Mouse (Mus musculus): ENCODE data around the gene Rap1gap2. TPM values are rescaled to one million over a fixed set of nuclear protein-coding genes. Genes with fewer than 3 reads are reported as not detected.

Gene Rap1gap2
- polyA plus RNA-seq, 1 experiment from 2014 or later = 2.1 TPM

DNA sequence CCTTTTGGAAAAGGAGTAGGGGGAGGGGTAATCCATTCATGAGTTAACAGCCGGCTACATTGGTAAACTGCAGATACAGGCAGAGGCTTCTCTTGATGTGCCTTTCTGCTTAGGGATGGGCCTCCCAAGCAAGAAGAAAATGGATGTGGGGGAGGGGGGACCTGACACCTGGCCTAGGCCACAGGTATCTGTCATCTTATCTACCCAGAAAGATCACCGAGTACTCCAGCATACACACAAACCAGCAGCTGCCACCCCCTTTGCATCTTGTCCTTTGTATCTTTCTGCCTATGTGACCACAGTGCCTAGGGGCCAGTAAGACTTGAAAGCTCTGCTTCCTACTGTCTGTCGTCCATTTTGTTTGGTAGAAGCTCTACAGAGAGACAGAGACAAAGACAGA, 79.0 kb downstream of the Rap1gap2 start:
- no peaks in the 10 kb centered on the region for H3K36me3 ChIP-seq (ENCODE audit: control insufficient read depth, insufficient read depth, low read length)

DNA sequence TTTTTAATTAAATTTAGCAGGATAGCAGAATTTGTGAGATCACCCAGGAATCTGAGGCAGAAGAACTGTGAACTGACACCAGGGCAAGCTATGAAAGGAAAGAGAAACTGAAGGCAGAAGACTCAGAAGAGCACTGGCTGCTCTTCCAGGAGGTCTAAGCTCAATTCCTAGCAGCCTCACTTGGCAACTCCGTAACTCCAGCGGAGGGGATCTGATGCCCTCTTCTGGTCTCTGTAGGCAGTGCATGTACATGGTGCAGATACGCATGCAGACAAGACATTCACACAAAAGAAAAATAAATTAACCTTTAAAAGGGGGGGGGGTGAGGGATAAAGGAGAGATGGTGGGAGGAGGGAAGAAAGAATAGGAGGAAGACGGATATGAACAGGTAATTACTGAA, 80.9 kb downstream of the Rap1gap2 start:
- H3K27ac ChIP-seq (ENCODE audit: low read depth, low read length) = no peak overlapping the region
- no peak overlapping the region for H3K4me2 ChIP-seq
- H3K4me3 ChIP-seq (ENCODE audit: low read depth, low read length) = no peak overlapping the region
- 61% methylated on average over 4 of the region's 4 CpGs for WGBS
- H3K9ac ChIP-seq (ENCODE audit: low read depth, low read length) = no peak overlapping the region
- H3K9me3 ChIP-seq (ENCODE audit: control insufficient read depth, low read length) = no peaks in the 10 kb centered on the region
- ATAC-seq (replicated peaks; ENCODE audit: low FRiP score) (no peak), DNase-seq (ENCODE audit: low spot score) (no peak)
- H3K36me3 ChIP-seq (ENCODE audit: control insufficient read depth, insufficient read depth, low read length) = no peaks in the 10 kb centered on the region
- H3K4me1 ChIP-seq (replicated peaks; ENCODE audit: control insufficient read depth, insufficient read depth, low read length) = peaks cover 7% of the 10 kb centered on the region
- H3K27me3 ChIP-seq (replicated peaks; ENCODE audit: control insufficient read depth, insufficient read depth, low read length) = peaks cover 6% of the 10 kb centered on the region

More for the DNA sequence above, 79.0 kb downstream of the Rap1gap2 start:
- Histone ChIP-seq H3K9ac (ENCODE audit: low read depth, low read length) (no peak overlapping the region), H3K4me3 (ENCODE audit: low read depth, low read length) (no peak overlapping the region), H3K27me3 (replicated peaks; ENCODE audit: control insufficient read depth, insufficient read depth, low read length) (0 out of 2 replicates have a peak, but pooled peaks cover 2% of the 10 kb centered on the region), H3K9me3 (ENCODE audit: control insufficient read depth, low read length) (no peaks in the 10 kb centered on the region), H3K27ac (ENCODE audit: low read depth, low read length) (no peak overlapping the region), H3K4me1 (replicated peaks; ENCODE audit: control insufficient read depth, insufficient read depth, low read length) (peaks cover 8% of the 10 kb centered on the region), H3K4me2 (no peak overlapping the region)
- no peak for DNase-seq (ENCODE audit: low spot score)
- no peak for ATAC-seq (replicated peaks; ENCODE audit: low FRiP score)
- 41% methylated on average over 3 of the region's 3 CpGs for WGBS

DNA sequence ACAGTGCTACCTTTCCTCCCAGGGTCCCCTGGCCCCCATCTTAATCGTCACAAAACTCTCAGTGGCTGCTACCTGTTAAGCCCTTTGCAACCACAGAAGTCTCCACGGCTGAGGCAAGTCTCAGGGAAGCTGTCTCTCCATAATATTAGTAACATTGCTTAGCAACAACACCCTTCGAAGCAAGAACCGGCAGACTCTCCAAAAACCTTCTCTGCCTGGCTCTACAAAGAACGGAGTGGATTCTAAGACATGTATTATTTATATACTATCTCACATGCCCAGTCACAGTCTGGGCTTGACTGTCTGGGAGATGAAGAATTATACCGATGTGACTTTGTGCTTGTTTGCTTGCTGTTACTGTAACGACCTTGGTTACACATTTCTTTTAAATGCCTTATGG, 83.2 kb downstream of the Rap1gap2 start:
- Histone ChIP-seq H3K4me2 (no peak overlapping the region), H3K4me1 (replicated peaks; ENCODE audit: control insufficient read depth, insufficient read depth, low read length) (peaks cover 14% of the 10 kb centered on the region), H3K4me3 (ENCODE audit: low read depth, low read length) (no peak overlapping the region), H3K27ac (ENCODE audit: low read depth, low read length) (no peak overlapping the region), H3K36me3 (ENCODE audit: control insufficient read depth, insufficient read depth, low read length) (no peaks in the 10 kb centered on the region), H3K27me3 (replicated peaks; ENCODE audit: control insufficient read depth, insufficient read depth, low read length) (peaks cover 28% of the 10 kb centered on the region), H3K9me3 (ENCODE audit: control insufficient read depth, low read length) (no peaks in the 10 kb centered on the region), H3K9ac (ENCODE audit: low read depth, low read length) (no peak overlapping the region)
- ATAC-seq (replicated peaks; ENCODE audit: low FRiP score) (no peak), DNase-seq (ENCODE audit: low spot score) (no peak)
- WGBS = 67% methylated on average over 7 of the region's 7 CpGs

DNA sequence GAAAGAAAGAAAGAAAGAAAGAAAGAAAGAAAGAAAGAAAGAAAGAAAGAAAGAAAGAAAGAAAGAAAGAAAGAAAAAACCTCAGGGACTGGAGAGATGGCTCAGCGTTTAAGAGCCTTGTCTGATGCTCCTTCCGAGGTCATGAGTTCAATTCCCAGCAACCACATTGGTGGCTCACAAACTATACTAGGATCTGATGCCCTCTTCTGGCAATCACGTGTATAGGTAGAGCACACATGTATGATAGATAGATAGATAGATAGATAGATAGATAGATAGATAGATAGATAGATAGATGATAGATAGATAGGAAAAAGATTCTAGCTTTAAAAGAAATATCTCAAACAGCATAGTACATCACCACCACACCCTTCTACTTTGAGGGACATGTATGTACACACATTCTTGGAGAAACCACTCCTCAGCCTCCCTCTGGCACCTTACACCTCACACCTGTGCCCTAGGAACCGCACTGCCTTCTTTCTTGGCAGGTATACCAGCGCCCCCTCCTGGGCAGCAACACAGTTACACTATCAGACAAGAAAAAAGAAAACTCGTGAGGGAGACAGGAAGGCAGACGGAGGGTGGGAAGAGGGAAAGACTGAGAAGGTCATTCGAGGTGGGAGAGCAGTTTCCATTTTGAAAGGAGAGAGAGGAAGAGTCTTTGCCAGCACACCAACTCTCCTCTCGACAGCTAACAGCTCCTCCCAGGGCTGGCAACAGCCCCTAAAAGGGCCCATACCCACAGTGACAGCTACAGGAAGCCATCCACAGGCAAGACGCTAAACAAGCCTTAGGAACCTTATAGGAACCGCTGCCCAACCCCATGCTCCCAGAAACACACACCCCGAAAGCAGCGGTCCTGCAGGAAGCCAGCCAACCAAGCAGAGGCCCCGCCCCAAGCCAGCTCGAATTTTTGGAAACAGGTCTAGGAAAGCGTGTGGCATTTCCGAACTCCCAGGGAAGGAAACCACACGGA, 84.2 kb downstream of the Rap1gap2 start:
- Histone ChIP-seq H3K9ac (ENCODE audit: low read depth, low read length) (no peak overlapping the region), H3K36me3 (ENCODE audit: control insufficient read depth, insufficient read depth, low read length) (no peaks in the 10 kb centered on the region), H3K27ac (ENCODE audit: low read depth, low read length) (no peak overlapping the region), H3K27me3 (replicated peaks; ENCODE audit: control insufficient read depth, insufficient read depth, low read length) (peaks cover 39% of the 10 kb centered on the region), H3K9me3 (ENCODE audit: control insufficient read depth, low read length) (no peaks in the 10 kb centered on the region), H3K4me1 (replicated peaks; ENCODE audit: control insufficient read depth, insufficient read depth, low read length) (peaks cover 19% of the 10 kb centered on the region), H3K4me2 (peak overlapping the region; percentile 51), H3K4me3 (ENCODE audit: low read depth, low read length) (no peak overlapping the region)
- no peak for ATAC-seq (replicated peaks; ENCODE audit: low FRiP score)
- DNase-seq (ENCODE audit: low spot score) = no peak
- WGBS = 22% methylated on average over 18 of the region's 18 CpGs

DNA sequence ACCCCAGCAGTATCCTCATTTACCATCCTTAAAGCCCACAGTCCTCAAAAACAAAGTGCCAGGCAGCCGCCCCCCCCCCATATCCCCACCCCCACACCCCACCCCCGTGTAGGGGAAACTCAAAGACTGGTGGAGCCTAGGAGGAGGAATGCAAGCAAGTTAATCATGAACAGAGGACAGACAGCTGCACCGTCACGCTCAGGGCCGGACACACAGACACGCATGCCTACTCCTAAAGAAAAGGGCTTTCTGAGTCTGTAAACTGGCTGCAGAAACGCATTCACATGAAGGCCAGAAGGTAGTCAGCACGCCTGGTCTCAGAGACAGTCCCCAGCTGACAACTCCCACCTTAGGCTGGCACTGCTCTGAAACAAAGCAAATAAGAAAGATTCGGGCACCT, 85.1 kb downstream of the Rap1gap2 start:
- no peak for DNase-seq (ENCODE audit: low spot score)
- Histone ChIP-seq H3K27me3 (replicated peaks; ENCODE audit: control insufficient read depth, insufficient read depth, low read length) (peaks cover 47% of the 10 kb centered on the region), H3K9me3 (ENCODE audit: control insufficient read depth, low read length) (no peaks in the 10 kb centered on the region), H3K4me2 (no peak overlapping the region), H3K4me3 (ENCODE audit: low read depth, low read length) (no peak overlapping the region), H3K27ac (ENCODE audit: low read depth, low read length) (no peak overlapping the region), H3K9ac (ENCODE audit: low read depth, low read length) (no peak overlapping the region), H3K36me3 (ENCODE audit: control insufficient read depth, insufficient read depth, low read length) (no peaks in the 10 kb centered on the region), H3K4me1 (replicated peaks; ENCODE audit: control insufficient read depth, insufficient read depth, low read length) (peaks cover 19% of the 10 kb centered on the region)
- WGBS = 62% methylated on average over 9 of the region's 9 CpGs
- no peak for ATAC-seq (replicated peaks; ENCODE audit: low FRiP score)

DNA sequence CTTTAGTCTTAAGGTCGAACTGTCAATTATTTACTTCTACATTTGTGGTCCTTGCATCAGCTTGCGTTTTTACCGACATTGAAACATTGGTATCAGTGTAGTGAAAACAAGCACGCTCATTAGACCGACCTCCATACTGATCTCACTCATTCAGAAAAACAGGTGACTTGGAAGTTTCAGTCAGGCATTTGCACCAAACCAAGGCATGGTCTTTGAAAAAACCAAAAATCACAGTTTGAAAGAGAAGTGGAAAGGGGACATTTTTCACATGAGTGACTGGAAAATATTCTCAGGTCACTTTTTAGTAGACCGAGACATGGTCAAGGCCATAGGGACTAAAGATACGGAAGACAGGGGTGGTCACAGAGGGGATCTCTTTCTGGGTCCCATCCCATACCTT, 85.5 kb downstream of the Rap1gap2 start:
- H3K4me3 ChIP-seq (ENCODE audit: low read depth, low read length) = no peak overlapping the region
- peaks cover 51% of the 10 kb centered on the region for H3K27me3 ChIP-seq (replicated peaks; ENCODE audit: control insufficient read depth, insufficient read depth, low read length)
- no peak overlapping the region for H3K4me2 ChIP-seq
- H3K27ac ChIP-seq (ENCODE audit: low read depth, low read length) = no peak overlapping the region
- DNase-seq (ENCODE audit: low spot score) (no peak), ATAC-seq (replicated peaks; ENCODE audit: low FRiP score) (no peak)
- peaks cover 19% of the 10 kb centered on the region for H3K4me1 ChIP-seq (replicated peaks; ENCODE audit: control insufficient read depth, insufficient read depth, low read length)
- H3K9me3 ChIP-seq (ENCODE audit: control insufficient read depth, low read length) = no peaks in the 10 kb centered on the region
- WGBS = 77% methylated on average over 7 of the region's 7 CpGs
- no peak overlapping the region for H3K9ac ChIP-seq (ENCODE audit: low read depth, low read length)
- no peaks in the 10 kb centered on the region for H3K36me3 ChIP-seq (ENCODE audit: control insufficient read depth, insufficient read depth, low read length)

DNA sequence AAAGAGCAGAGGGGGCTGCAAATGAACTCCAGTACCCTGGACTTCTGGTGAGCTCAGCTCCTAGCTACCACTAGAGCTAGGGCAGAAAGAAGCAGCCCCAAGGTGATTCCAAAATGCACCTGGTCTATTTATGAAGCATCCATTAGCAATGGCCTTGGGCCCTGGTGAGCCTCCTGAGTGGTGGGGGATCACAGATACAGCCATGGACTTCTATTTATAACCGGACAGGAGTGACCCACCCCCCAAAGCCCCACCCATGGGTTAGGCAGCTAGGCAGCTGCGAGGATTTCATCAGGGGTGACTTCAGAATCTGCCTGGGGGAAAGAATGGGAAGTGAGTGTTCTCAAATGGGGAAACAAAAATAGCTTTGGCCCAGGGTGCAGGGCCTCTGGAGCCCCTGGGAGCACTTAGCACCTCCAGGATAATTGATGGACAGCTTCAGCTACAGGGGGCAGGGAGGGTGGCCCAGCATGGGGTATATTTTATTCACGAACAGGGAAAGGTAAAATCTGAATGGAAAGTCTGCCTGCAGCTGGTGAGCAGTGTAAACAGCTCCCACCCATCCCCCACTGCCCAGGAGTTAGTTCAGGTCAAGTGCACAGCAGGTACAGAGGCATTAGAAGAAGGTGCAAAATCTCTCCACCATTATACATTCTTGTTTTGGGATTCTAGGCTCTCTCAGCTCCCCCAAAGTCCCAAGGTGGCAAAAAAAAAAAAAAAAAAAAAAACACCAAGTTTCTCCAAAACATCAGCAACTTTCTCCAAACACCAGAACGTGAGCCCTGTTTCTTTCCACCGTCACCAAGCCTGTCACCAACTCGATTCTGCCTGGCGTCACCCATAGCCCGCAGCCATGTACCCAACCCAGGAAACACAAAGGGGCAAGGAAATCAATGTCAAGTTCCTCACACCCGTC, 86.4 kb downstream of the Rap1gap2 start:
- Histone ChIP-seq H3K4me2 (no peak overlapping the region), H3K27ac (ENCODE audit: low read depth, low read length) (no peak overlapping the region), H3K36me3 (ENCODE audit: control insufficient read depth, insufficient read depth, low read length) (no peaks in the 10 kb centered on the region), H3K27me3 (replicated peaks; ENCODE audit: control insufficient read depth, insufficient read depth, low read length) (peaks cover 51% of the 10 kb centered on the region), H3K4me1 (replicated peaks; ENCODE audit: control insufficient read depth, insufficient read depth, low read length) (peaks cover 19% of the 10 kb centered on the region), H3K9me3 (ENCODE audit: control insufficient read depth, low read length) (no peaks in the 10 kb centered on the region), H3K9ac (ENCODE audit: low read depth, low read length) (no peak overlapping the region), H3K4me3 (ENCODE audit: low read depth, low read length) (no peak overlapping the region)
- ATAC-seq (replicated peaks; ENCODE audit: low FRiP score) = no peak
- DNase-seq (ENCODE audit: low spot score) = no peak
- WGBS = 40% methylated on average over 9 of the region's 9 CpGs

DNA sequence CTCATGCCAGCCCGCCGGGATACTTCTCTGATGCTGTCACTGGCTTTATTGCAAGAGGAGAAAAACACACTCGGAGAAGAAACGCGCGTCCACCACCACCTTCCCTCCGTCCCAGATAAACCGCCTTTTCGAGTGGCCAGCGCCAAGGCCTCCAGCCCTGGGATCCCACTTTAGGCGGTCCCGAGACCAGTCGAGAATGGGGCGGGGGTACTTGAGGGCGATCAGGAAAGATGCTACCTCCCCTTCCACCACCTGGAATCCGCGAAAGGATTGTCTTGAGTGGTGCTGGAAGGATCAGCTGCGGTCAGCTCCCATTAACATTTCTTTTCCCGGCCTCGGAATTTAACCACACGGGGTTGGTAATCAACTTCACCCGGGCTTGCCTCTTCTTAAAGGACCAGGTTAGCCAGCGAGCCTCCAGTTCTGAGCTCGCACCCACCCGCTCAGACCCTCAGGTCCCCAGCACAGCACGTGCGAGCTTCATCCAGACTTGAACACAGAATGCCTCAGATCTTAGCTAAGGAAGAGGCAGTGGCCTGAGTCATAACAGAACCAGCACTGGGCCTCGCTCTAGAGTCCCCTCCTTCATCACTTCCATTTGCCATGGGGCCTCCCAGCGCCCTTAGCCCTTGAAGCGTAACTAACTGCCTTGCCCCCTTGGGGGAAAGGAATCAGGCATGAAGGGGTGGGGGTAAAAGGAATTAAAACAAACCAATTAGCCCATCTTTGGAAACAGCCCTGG, 87.3 kb downstream of the Rap1gap2 start:
- Histone ChIP-seq H3K4me1 (replicated peaks; ENCODE audit: control insufficient read depth, insufficient read depth, low read length) (peaks cover 19% of the 10 kb centered on the region), H3K36me3 (ENCODE audit: control insufficient read depth, insufficient read depth, low read length) (no peaks in the 10 kb centered on the region), H3K9me3 (ENCODE audit: control insufficient read depth, low read length) (no peaks in the 10 kb centered on the region), H3K27ac (ENCODE audit: low read depth, low read length) (no peak overlapping the region), H3K9ac (ENCODE audit: low read depth, low read length) (no peak overlapping the region), H3K4me2 (peak overlapping the region; percentile 92), H3K4me3 (ENCODE audit: low read depth, low read length) (peak overlapping the region; percentile 71), H3K27me3 (replicated peaks; ENCODE audit: control insufficient read depth, insufficient read depth, low read length) (peaks cover 51% of the 10 kb centered on the region)
- 5% methylated on average over 30 of the region's 30 CpGs for WGBS
- ATAC-seq (replicated peaks; ENCODE audit: low FRiP score) = no peak
- DNase-seq (ENCODE audit: low spot score) = no peak

Measured in liver, embryonic 11.5 days (tissue).